Mouse (Mus musculus): ENCODE results near the gene F7. TPM values are rescaled to one million over a fixed set of nuclear protein-coding genes. Genes with fewer than 3 reads are reported as not detected.
"Not testable (repeated sequence)": the region's sequence is repeated elsewhere in the genome, so short reads cannot be mapped to it uniquely, and the experiment has no call there.

F7 gene
- polyA plus RNA-seq, 1 experiment from 2014 or later, result not detected

DNA sequence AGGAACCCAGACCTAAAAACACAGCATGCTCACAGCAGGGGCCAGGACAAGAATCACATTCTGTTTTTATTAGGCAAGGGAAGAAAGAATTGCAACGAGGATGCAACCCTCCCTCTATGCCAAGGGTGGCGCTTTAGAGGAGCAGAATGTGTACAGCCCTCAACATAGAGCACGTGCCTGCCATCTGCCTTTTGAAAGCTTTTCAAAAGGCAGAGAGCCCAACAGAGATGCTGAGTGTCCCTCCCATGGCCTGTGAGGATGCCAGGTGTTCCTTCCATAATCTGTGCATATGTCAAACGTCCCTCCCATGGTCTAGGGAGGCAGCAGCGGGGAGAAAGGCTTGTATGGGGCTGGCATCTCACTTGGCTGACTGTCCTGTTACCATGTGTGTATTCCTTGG is 21.8 kb downstream of the F7 start:
- H3K4me3 ChIP-seq (ENCODE audit: low read length), result no peak overlapping the region
- no peaks in the 10 kb centered on the region for H3K27me3 ChIP-seq (replicated peaks; ENCODE audit: control insufficient read depth, insufficient read depth, low read length)
- ATAC-seq, result no peak
- no peaks in the 10 kb centered on the region for H3K36me3 ChIP-seq (ENCODE audit: control insufficient read depth, insufficient read depth, low read length)
- 54% methylated on average over 5 of the region's 5 CpGs for WGBS
- H3K9ac ChIP-seq (ENCODE audit: low read depth, low read length), result no peak overlapping the region
- H3K4me2 ChIP-seq (ENCODE audit: low read length), result no peak overlapping the region
- no peaks in the 10 kb centered on the region; the same call in 1 of the 2 replicates for H3K9me3 ChIP-seq (ENCODE audit: control insufficient read depth, low read length)
- H3K27ac ChIP-seq (ENCODE audit: low read depth, low read length), result no peak overlapping the region
- no peaks in the 10 kb centered on the region for H3K4me1 ChIP-seq (ENCODE audit: control insufficient read depth, insufficient read depth, low read depth, low read length)

DNA sequence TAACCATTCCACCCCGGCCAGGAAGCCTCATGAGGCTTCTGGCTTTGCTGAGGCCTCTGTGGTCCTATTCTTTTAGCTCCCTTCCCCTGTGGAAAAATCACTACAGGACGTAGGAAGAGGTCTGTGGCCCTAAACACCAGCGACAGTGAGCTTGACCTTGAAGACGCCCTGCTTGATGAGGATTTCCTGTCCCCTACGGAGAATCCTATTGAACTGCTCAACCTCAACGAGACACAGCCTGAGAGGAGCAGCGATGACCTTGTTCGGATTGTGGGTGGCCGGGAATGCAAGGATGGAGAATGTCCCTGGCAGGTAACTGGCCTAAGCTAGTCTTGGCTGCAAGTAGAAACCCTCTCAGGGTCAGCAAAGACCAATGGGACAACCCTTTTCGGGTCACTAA is 24.7 kb downstream of the F7 start:
- Histone ChIP-seq H3K36me3 (ENCODE audit: control insufficient read depth, insufficient read depth, low read length) (no peaks in the 10 kb centered on the region), H3K9ac (ENCODE audit: low read depth, low read length) (no peak overlapping the region), H3K4me1 (ENCODE audit: control insufficient read depth, insufficient read depth, low read depth, low read length) (no peaks in the 10 kb centered on the region), H3K4me3 (ENCODE audit: low read length) (no peak overlapping the region), H3K4me2 (ENCODE audit: low read length) (no peak overlapping the region), H3K27ac (ENCODE audit: low read depth, low read length) (no peak overlapping the region), H3K9me3 (ENCODE audit: control insufficient read depth, low read length) (no peaks in the 10 kb centered on the region; the same call in 1 of the 2 replicates), H3K27me3 (replicated peaks; ENCODE audit: control insufficient read depth, insufficient read depth, low read length) (no peaks in the 10 kb centered on the region)
- no peak for ATAC-seq
- 72% methylated on average over 10 of the region's 10 CpGs for WGBS

GRCm38 (mm10) chr8:13057351-13057750 is 31.5 kb downstream of the F7 start:
- WGBS, result 86% methylated on average over 4 of the region's 4 CpGs
- no peak for ATAC-seq
- no peaks in the 10 kb centered on the region for H3K4me1 ChIP-seq (ENCODE audit: control insufficient read depth, insufficient read depth, low read depth, low read length)
- no peak overlapping the region for H3K4me3 ChIP-seq (ENCODE audit: low read length)
- no peaks in the 10 kb centered on the region for H3K36me3 ChIP-seq (ENCODE audit: control insufficient read depth, insufficient read depth, low read length)
- no peak overlapping the region for H3K27ac ChIP-seq (ENCODE audit: low read depth, low read length)
- H3K9me3 ChIP-seq (ENCODE audit: control insufficient read depth, low read length), result no peaks in the 10 kb centered on the region
- no peak overlapping the region for H3K4me2 ChIP-seq (ENCODE audit: low read length)
- H3K27me3 ChIP-seq (replicated peaks; ENCODE audit: control insufficient read depth, insufficient read depth, low read length), result no peaks in the 10 kb centered on the region
- H3K9ac ChIP-seq (ENCODE audit: low read depth, low read length), result no peak overlapping the region

DNA sequence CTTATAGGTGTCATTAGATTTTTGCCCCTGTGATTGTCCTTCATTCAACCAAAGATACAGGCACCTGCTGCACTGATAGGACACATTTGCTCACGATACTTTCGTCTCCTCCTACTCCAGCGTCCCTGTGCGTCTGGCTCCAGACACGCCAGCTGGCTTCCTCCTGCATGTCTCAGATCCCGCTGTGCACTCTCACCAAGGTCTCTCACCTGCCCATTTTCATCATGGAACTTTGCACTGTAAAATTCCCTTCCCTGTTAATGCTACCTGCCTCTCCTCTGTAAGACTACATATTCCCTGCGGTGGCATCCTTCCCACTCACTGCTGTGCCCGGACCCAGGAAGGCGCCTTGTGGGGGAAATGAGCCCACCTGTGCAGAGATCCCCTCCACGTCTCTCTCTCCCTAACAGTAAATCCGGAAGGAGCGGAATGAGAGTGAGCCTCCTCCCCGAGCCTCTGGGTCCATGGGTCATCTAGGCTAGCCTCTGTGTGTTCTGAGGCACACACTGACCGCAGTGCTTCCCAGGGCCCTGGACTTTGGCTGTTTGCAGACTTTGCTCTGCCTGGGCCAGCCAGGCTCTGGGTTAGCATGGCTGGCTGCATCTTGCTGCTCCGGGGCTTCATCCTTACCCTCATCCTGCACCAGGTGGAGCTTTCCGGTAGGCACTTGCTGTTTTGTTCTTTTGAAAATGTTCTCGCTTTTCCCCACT is 34.8 kb downstream of the F7 start, which contains the start of gene Proz:
Gene Proz, plus strand, starts transcription at position 474 of the 710 bp plus-strand sequence.
- Histone ChIP-seq H3K27ac (ENCODE audit: low read depth, low read length) (no peak within 1 kb of the TSS), H3K4me2 (ENCODE audit: low read length) (no peak within 1 kb of the TSS), H3K27me3 (replicated peaks; ENCODE audit: control insufficient read depth, insufficient read depth, low read length) (no peaks in the 10 kb centered on the region), H3K36me3 (ENCODE audit: control insufficient read depth, insufficient read depth, low read length) (no peaks in the 10 kb centered on the region), H3K4me3 (ENCODE audit: low read length) (no peak within 1 kb of the TSS), H3K9ac (ENCODE audit: low read depth, low read length) (no peak within 1 kb of the TSS), H3K4me1 (ENCODE audit: control insufficient read depth, insufficient read depth, low read depth, low read length) (no peaks in the 10 kb centered on the region), H3K9me3 (ENCODE audit: control insufficient read depth, low read length) (no peaks in the 10 kb centered on the region)
- WGBS, result 84% methylated on average over 17 of the region's 17 CpGs
- ATAC-seq, result no peak

DNA sequence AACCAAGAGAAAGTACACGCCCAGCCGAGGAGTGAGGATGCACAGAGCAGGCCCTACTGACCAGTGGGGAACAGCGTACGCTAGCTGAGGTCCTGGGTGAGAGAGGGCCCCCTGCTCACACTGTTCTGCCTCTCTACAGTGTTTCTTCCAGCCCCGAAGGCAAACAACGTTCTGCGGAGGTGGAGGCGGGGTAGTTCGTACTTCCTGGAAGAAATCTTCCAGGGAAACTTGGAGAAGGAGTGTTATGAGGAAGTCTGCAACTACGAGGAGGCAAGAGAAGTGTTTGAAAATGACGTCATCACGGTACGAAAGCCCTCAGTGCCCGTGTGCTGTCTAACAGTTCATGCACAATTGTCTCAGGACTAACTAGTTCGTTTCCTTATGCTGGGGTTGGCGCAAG is 37.3 kb downstream of the F7 start:
- H3K36me3 ChIP-seq (ENCODE audit: control insufficient read depth, insufficient read depth, low read length), result no peaks in the 10 kb centered on the region
- WGBS, result 86% methylated on average over 16 of the region's 16 CpGs
- no peaks in the 10 kb centered on the region for H3K9me3 ChIP-seq (ENCODE audit: control insufficient read depth, low read length)
- H3K9ac ChIP-seq (ENCODE audit: low read depth, low read length), result no peak overlapping the region
- no peak overlapping the region for H3K27ac ChIP-seq (ENCODE audit: low read depth, low read length)
- ATAC-seq, result no peak
- no peak overlapping the region for H3K4me2 ChIP-seq (ENCODE audit: low read length)
- H3K27me3 ChIP-seq (replicated peaks; ENCODE audit: control insufficient read depth, insufficient read depth, low read length), result no peaks in the 10 kb centered on the region
- no peak overlapping the region for H3K4me3 ChIP-seq (ENCODE audit: low read length)
- H3K4me1 ChIP-seq (ENCODE audit: control insufficient read depth, insufficient read depth, low read depth, low read length), result no peaks in the 10 kb centered on the region

GRCm38 (mm10) chr8:13073255-13073654 is 47.4 kb downstream of the F7 start:
- Histone ChIP-seq H3K4me2 (ENCODE audit: low read length) (no peak overlapping the region), H3K27ac (ENCODE audit: low read depth, low read length) (no peak overlapping the region), H3K36me3 (ENCODE audit: control insufficient read depth, insufficient read depth, low read length) (peaks cover 32% of the 10 kb centered on the region), H3K4me1 (ENCODE audit: control insufficient read depth, insufficient read depth, low read depth, low read length) (no peaks in the 10 kb centered on the region), H3K27me3 (replicated peaks; ENCODE audit: control insufficient read depth, insufficient read depth, low read length) (no peaks in the 10 kb centered on the region), H3K9me3 (ENCODE audit: control insufficient read depth, low read length) (no peaks in the 10 kb centered on the region), H3K4me3 (ENCODE audit: low read length) (no peak overlapping the region), H3K9ac (ENCODE audit: low read depth, low read length) (no peak overlapping the region)
- WGBS, result 94% methylated on average over 11 of the region's 11 CpGs
- ATAC-seq, result no peak

DNA sequence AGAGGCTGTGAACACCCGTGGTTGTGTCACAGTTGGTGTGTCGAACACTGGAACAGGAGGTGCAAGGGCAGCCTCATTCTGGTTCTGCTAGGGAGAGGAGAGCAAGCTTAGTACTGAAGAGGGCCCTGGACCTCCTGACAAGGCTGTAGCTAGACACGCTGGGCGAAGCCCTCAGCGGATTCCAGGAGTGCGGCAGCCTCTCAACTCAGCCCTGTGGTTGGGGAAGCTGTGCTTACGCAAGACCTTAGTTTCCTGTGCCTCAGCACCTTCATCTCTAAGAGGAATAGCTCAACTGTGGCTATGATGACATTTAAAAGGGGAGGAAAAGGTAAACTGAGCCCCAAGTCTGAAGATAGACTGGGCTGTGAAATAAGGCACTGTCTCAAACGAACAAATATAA is 49.2 kb downstream of the F7 start:
- Histone ChIP-seq H3K4me1 (ENCODE audit: control insufficient read depth, insufficient read depth, low read depth, low read length) (no peaks in the 10 kb centered on the region), H3K27me3 (replicated peaks; ENCODE audit: control insufficient read depth, insufficient read depth, low read length) (no peaks in the 10 kb centered on the region), H3K9ac (ENCODE audit: low read depth, low read length) (no peak overlapping the region), H3K27ac (ENCODE audit: low read depth, low read length) (no peak overlapping the region), H3K9me3 (ENCODE audit: control insufficient read depth, low read length) (no peaks in the 10 kb centered on the region), H3K4me3 (ENCODE audit: low read length) (no peak overlapping the region), H3K36me3 (ENCODE audit: control insufficient read depth, insufficient read depth, low read length) (peaks cover 47% of the 10 kb centered on the region), H3K4me2 (ENCODE audit: low read length) (no peak overlapping the region)
- WGBS, result 93% methylated on average over 8 of the region's 8 CpGs
- ATAC-seq, result no peak

DNA sequence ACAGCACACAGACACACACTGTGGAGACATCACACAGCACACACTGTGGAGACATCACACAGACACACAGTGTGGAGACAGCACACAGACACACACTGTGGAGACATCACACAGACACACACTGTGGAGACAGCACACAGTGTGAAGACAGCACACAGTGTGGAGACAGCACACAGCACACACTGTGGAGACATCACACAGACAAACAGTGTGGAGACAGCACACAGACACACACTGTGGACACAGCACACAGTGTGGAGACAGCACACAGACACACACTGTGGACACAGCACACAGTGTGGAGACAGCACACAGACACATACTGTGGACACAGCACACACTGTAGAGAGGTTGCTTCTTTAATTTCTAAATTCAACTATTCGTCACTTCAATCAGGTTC is 49.7 kb downstream of the F7 start:
- not testable (repeated sequence) for H3K9me3 ChIP-seq (ENCODE audit: control insufficient read depth, low read length); H3K27me3 ChIP-seq (replicated peaks; ENCODE audit: control insufficient read depth, insufficient read depth, low read length); H3K4me1 ChIP-seq (ENCODE audit: control insufficient read depth, insufficient read depth, low read depth, low read length); H3K9ac ChIP-seq (ENCODE audit: low read depth, low read length); H3K4me3 ChIP-seq (ENCODE audit: low read length); H3K4me2 ChIP-seq (ENCODE audit: low read length); H3K27ac ChIP-seq (ENCODE audit: low read depth, low read length); ATAC-seq
- WGBS, result 100% methylated on average over 1 of the region's 1 CpGs
- peaks cover 51% of the 10 kb centered on the region for H3K36me3 ChIP-seq (ENCODE audit: control insufficient read depth, insufficient read depth, low read length)

DNA sequence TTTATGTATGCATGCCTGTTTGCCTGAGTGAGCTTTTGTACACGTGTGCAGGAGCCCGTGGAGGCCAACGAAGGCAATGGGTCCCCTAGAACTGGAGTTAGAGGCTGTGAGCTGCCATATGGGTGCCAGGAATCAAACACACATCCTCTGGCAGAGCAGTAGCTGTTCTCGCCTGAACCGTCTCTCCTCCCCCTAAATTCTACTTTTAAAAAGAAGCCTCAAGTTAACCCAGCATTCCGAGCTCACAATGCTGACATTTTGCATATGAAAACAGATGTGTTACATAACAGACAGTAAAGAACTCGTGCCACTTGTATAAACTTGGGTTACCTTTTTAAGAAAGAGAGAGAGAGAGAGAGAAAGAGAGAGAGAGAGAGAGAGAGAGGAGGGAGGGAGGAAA is 51.7 kb downstream of the F7 start:
- Histone ChIP-seq H3K4me2 (ENCODE audit: low read length) (no peak overlapping the region), H3K9ac (ENCODE audit: low read depth, low read length) (no peak overlapping the region), H3K4me1 (ENCODE audit: control insufficient read depth, insufficient read depth, low read depth, low read length) (no peaks in the 10 kb centered on the region), H3K27me3 (replicated peaks; ENCODE audit: control insufficient read depth, insufficient read depth, low read length) (no peaks in the 10 kb centered on the region), H3K36me3 (ENCODE audit: control insufficient read depth, insufficient read depth, low read length) (peaks cover 63% of the 10 kb centered on the region), H3K4me3 (ENCODE audit: low read length) (no peak overlapping the region), H3K9me3 (ENCODE audit: control insufficient read depth, low read length) (no peaks in the 10 kb centered on the region), H3K27ac (ENCODE audit: low read depth, low read length) (no peak overlapping the region)
- no peak for ATAC-seq
- WGBS, result 85% methylated on average over 7 of the region's 7 CpGs
